Mouse (Mus musculus): ENCODE measurements around the gene Olfr104-ps. TPM values are rescaled to one million over a fixed set of nuclear protein-coding genes. Genes with fewer than 3 reads are reported as not detected.

Gene Olfr104-ps
- total RNA-seq (2023) = not detected

DNA sequence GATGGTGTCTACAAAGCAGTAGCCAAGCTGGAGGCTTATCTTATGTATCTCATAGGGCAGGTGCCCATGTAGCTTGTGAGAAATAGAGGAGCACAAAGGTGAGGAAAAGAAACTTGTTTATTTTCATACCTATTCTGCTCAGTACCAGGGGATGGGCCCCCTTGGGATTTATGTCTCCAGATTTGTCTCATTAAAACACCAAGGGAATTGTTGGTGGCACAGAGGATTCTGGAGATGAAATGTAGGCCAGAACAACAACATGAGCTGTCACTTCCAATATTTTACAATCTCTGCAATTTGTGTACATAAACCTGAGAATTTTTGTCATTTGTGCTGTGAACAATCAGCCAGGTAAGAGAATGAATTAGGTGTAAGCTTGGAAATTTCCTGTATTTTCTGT, at the start of gene Olfr104-ps:
Olfr104-ps (plus strand) TSS at position 301 of the 400 bp plus-strand sequence.

DNA sequence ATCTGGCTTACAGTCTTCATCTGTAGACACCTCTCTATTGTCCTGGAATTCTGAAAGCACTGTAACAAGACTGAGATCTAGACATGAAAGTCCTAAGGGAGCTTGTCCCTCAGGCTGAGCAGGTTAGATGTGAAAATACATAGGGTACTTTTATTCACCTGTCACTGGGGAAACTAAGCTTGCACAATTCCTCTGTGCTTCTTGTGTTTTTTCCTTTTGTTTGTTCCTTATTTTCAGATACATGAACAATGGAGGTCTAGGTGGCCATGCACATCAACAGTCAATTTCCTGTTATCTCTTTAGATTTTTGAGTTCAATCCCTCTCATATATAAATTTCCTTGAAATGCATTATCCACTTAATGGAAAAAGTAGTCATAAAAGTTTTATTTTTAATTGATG, 42.4 kb upstream of the Olfr104-ps start, which contains the start of gene Olfr102:
Olfr102 (minus strand) TSS at position 101 of the 400 bp plus-strand sequence.

DNA sequence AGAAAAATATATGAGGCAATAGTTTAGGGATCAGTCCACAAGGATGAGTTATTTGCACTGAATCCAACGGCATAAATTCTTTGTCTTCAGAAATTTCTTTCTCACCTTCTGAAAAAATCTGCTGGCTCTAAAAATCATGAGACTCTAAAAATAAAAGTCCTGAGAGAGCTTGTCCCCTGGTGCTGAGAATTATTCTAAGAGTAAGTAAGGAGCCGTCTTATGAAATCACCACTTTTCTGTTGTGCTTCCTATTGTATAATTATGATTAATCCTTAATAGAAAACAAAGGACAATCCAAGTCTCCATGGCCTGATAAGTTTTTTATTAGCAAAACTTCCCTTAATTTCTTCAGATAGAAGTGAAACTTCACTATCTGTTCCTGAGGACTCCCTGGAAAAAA, 19.8 kb upstream of the Olfr104-ps start, which contains the start of gene Olfr103:
Olfr103 (minus strand) TSS at position 101 of the 400 bp plus-strand sequence.

DNA sequence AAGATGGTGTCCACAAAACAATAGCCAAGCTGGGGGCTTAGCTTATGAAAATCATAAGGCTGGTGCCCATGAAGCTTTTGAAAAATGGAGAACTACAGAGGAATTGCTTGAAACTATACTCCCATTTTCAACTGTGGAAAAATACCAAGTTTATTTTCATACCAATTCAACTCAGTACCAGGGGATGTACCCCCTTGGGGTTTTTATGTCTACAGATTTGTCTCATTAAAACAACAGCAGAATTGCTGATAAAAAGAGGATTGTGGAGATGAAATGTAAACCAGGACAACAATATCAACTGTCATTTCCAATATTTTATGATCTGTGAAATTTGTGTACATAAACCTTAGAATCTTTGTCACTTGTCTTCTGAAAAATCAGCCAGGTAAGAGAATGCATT, 19.4 kb downstream of the Olfr104-ps start, which contains the start of gene Olfr105-ps:
Olfr105-ps (plus strand) TSS at position 301 of the 400 bp plus-strand sequence.

DNA sequence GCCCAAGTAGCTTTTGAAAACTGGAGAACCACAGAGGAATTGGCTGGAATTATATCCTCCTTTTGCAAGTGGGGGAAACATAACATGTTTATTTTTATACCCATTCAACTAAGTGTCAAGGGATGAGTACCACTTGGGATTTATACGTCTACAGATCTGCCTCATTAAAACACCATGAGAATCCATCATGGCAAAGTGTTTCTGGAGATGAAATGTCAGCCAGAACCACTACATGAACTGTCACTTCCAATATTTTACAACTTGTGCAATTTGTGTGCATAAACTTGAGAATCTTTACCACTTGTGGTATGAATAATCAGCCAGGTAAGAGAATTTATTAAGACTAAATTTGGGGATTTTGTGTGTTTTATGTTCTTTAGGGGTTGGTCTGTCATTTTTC, 30.7 kb downstream of the Olfr104-ps start, which contains the start of gene Olfr106-ps:
Olfr106-ps (plus strand) TSS at position 301 of the 400 bp plus-strand sequence.

DNA sequence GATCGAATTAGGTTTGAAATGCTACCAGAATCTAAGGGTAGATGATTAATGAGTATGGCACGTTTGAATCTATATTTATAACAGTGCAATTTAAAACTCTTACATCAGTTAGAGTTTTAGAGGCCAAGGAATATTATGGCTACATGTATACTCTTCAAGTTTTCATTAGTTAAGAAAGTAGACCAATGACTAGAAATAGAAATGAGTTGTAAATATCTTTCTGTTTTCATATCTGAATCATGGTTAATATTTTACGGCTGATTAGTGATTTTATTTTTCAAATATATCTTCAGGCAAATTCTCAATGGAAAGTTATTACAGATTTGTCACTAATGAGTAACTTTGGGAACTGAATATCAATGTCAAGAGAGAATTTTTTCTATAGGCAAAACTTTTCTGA, 39.5 kb downstream of the Olfr104-ps start, which contains the start of gene Olfr107:
Olfr107 (plus strand) TSS at position 301 of the 400 bp plus-strand sequence.

Other genes with a start within 250 kb of the Olfr104-ps start
- gene Olfr92, start 239.5 kb upstream of the Olfr104-ps start, total RNA-seq (2023) = not detected
- not detected for gene Olfr93, start 198.1 kb upstream of the Olfr104-ps start, total RNA-seq (2023)
- not detected for gene Ubd, start 165.7 kb upstream of the Olfr104-ps start, total RNA-seq (2023)
- gene Olfr94, start 158.6 kb upstream of the Olfr104-ps start, total RNA-seq (2023) = not detected
- gene Olfr95, start 146.5 kb upstream of the Olfr104-ps start, total RNA-seq (2023) = not detected
- gene Olfr96, start 139.4 kb upstream of the Olfr104-ps start, total RNA-seq (2023) = not detected
- not detected for gene Olfr97, start 122.3 kb upstream of the Olfr104-ps start, total RNA-seq (2023)
- not detected for gene Olfr98, start 95.8 kb upstream of the Olfr104-ps start, total RNA-seq (2023)
- gene H2-M3, start 89.4 kb upstream of the Olfr104-ps start, total RNA-seq (2023) = 32.4 TPM
- not detected for gene Olfr99, start 76.1 kb upstream of the Olfr104-ps start, total RNA-seq (2023)
- gene Olfr101, start 55.3 kb upstream of the Olfr104-ps start, total RNA-seq (2023) = not detected
- gene Olfr102, start 42.5 kb upstream of the Olfr104-ps start, total RNA-seq (2023) = not detected
- not detected for gene Olfr103, start 19.9 kb upstream of the Olfr104-ps start, total RNA-seq (2023)
- gene Olfr105-ps, start 19.5 kb downstream of the Olfr104-ps start, total RNA-seq (2023) = not detected
- not detected for gene Olfr106-ps, start 30.8 kb downstream of the Olfr104-ps start, total RNA-seq (2023)
- not detected for gene Olfr107, start 39.6 kb downstream of the Olfr104-ps start, total RNA-seq (2023)
- gene Olfr108, start 85.9 kb downstream of the Olfr104-ps start, total RNA-seq (2023) = not detected
- not detected for gene Olfr109, start 99.3 kb downstream of the Olfr104-ps start, total RNA-seq (2023)
- 0.44 TPM for gene H2-M2, start 124.0 kb downstream of the Olfr104-ps start, total RNA-seq (2023)
- gene Olfr110, start 132.9 kb downstream of the Olfr104-ps start, total RNA-seq (2023) = not detected
- not detected for gene Olfr111, start 148.4 kb downstream of the Olfr104-ps start, total RNA-seq (2023)
- not detected for gene Olfr112, start 209.9 kb downstream of the Olfr104-ps start, total RNA-seq (2023)
- not detected for gene Olfr113, start 218.1 kb downstream of the Olfr104-ps start, total RNA-seq (2023)
- not detected for gene Olfr114, start 233.2 kb downstream of the Olfr104-ps start, total RNA-seq (2023)

All from CD4-positive naive resting alpha-beta T cell, adult 76 days (primary cell).